Mouse (Mus musculus): ENCODE measurements at regions not wholly inside any gene's neighbourhood (a gene's known extent, or its start where the extent isn't known, plus 50 kb on each side); places are given as distances from the start of the nearest gene placed in this dataset.

GRCm38 (mm10) chr1:186458099-186458637, 247.6 kb downstream of the Tgfb2 start:
- no peaks in the 10 kb centered on the region for H3K9me3 ChIP-seq (ENCODE audit: control insufficient read depth, low read length)
- 15% methylated on average over 2 of the region's 2 CpGs for WGBS
- no peaks in the 10 kb centered on the region for H3K27me3 ChIP-seq (ENCODE audit: control insufficient read depth, insufficient read depth, low read length)
- ATAC-seq (ENCODE audit: low FRiP score, low TSS enrichment), result no peak
- no peak overlapping the region for H3K4me2 ChIP-seq (replicated peaks; ENCODE audit: low read depth)
- H3K4me1 ChIP-seq (replicated peaks; ENCODE audit: control insufficient read depth, insufficient read depth), result no peaks in the 10 kb centered on the region
- DNase-seq (ENCODE audit: low spot score), result no peak
- H3K27ac ChIP-seq (replicated peaks), result no peak overlapping the region
- H3K4me3 ChIP-seq (ENCODE audit: low read depth, low read length), result no peak overlapping the region
- no peak for TF ChIP-seq EP300 (optimal IDR thresholded peaks at IDR 0.05)
- no peak for TF ChIP-seq CTCF (IDR thresholded peaks at IDR 0.05; ENCODE audit: low read depth)
- no peak overlapping the region for H3K9ac ChIP-seq (ENCODE audit: low read length)
- no peaks in the 10 kb centered on the region for H3K36me3 ChIP-seq (ENCODE audit: control insufficient read depth, insufficient read depth, low read length)

- ATAC-seq (ENCODE audit: low FRiP score, low TSS enrichment) (no peak), DNase-seq (ENCODE audit: low spot score) (no peak)
- H3K4me3 ChIP-seq (ENCODE audit: low read depth, low read length), result no peak overlapping the region
- H3K4me2 ChIP-seq (replicated peaks; ENCODE audit: low read depth), result no peak overlapping the region
- H3K9me3 ChIP-seq (ENCODE audit: control insufficient read depth, low read length), result no peaks in the 10 kb centered on the region
- H3K4me1 ChIP-seq (replicated peaks; ENCODE audit: control insufficient read depth, insufficient read depth), result no peaks in the 10 kb centered on the region
- H3K27ac ChIP-seq (replicated peaks), result no peak overlapping the region
- no peaks in the 10 kb centered on the region for H3K36me3 ChIP-seq (ENCODE audit: control insufficient read depth, insufficient read depth, low read length)
- TF ChIP-seq CTCF (IDR thresholded peaks at IDR 0.05; ENCODE audit: low read depth), result no peak
- no peak for TF ChIP-seq EP300 (optimal IDR thresholded peaks at IDR 0.05)
- H3K27me3 ChIP-seq (ENCODE audit: control insufficient read depth, insufficient read depth, low read length), result no peaks in the 10 kb centered on the region
- WGBS, result 78% methylated on average over 8 of the region's 8 CpGs
- no peak overlapping the region for H3K9ac ChIP-seq (ENCODE audit: low read length)
These were observed 248.7 kb downstream of the Tgfb2 start for GRCm38 (mm10) chr1:186457098-186457497.

GRCm38 (mm10) chr1:186456131-186456530, 249.7 kb downstream of the Tgfb2 start:
- ATAC-seq (ENCODE audit: low FRiP score, low TSS enrichment) (no peak), DNase-seq (ENCODE audit: low spot score) (no peak)
- Histone ChIP-seq H3K27me3 (ENCODE audit: control insufficient read depth, insufficient read depth, low read length) (no peaks in the 10 kb centered on the region), H3K27ac (replicated peaks) (no peak overlapping the region), H3K4me3 (ENCODE audit: low read depth, low read length) (no peak overlapping the region), H3K36me3 (ENCODE audit: control insufficient read depth, insufficient read depth, low read length) (no peaks in the 10 kb centered on the region), H3K4me2 (replicated peaks; ENCODE audit: low read depth) (no peak overlapping the region), H3K9ac (ENCODE audit: low read length) (no peak overlapping the region), H3K9me3 (ENCODE audit: control insufficient read depth, low read length) (no peaks in the 10 kb centered on the region), H3K4me1 (replicated peaks; ENCODE audit: control insufficient read depth, insufficient read depth) (no peaks in the 10 kb centered on the region)
- TF ChIP-seq EP300 (optimal IDR thresholded peaks at IDR 0.05) (no peak), CTCF (IDR thresholded peaks at IDR 0.05; ENCODE audit: low read depth) (peak; percentile 62)
- over 99% methylated on average over 3 of the region's 3 CpGs for WGBS

- Histone ChIP-seq H3K4me1 (replicated peaks; ENCODE audit: control insufficient read depth, insufficient read depth) (no peaks in the 10 kb centered on the region), H3K27me3 (ENCODE audit: control insufficient read depth, insufficient read depth, low read length) (no peaks in the 10 kb centered on the region), H3K9me3 (ENCODE audit: control insufficient read depth, low read length) (no peaks in the 10 kb centered on the region), H3K4me3 (ENCODE audit: low read depth, low read length) (no peak overlapping the region), H3K27ac (replicated peaks) (no peak overlapping the region), H3K4me2 (replicated peaks; ENCODE audit: low read depth) (no peak overlapping the region), H3K9ac (ENCODE audit: low read length) (no peak overlapping the region), H3K36me3 (ENCODE audit: control insufficient read depth, insufficient read depth, low read length) (no peaks in the 10 kb centered on the region)
- WGBS, result 52% methylated on average over 7 of the region's 7 CpGs
- DNase-seq (ENCODE audit: low spot score) (no peak), ATAC-seq (ENCODE audit: low FRiP score, low TSS enrichment) (no peak)
- TF ChIP-seq EP300 (optimal IDR thresholded peaks at IDR 0.05) (no peak), CTCF (IDR thresholded peaks at IDR 0.05; ENCODE audit: low read depth) (no peak)
These were observed 250.6 kb downstream of the Tgfb2 start for GRCm38 (mm10) chr1:186455177-186455660.

- ATAC-seq (ENCODE audit: low FRiP score, low TSS enrichment), result no peak
These were observed 251.2 kb downstream of the Tgfb2 start for GRCm38 (mm10) chr1:186454393-186455085.

More at GRCm38 (mm10) chr1:186454393-186455085, 251.2 kb downstream of the Tgfb2 start:
- no peak overlapping the region for H3K4me3 ChIP-seq (ENCODE audit: low read depth, low read length)
- no peaks in the 10 kb centered on the region for H3K36me3 ChIP-seq (ENCODE audit: control insufficient read depth, insufficient read depth, low read length)
- no peak overlapping the region for H3K27ac ChIP-seq (replicated peaks)
- no peak for TF ChIP-seq EP300 (optimal IDR thresholded peaks at IDR 0.05)
- TF ChIP-seq CTCF (IDR thresholded peaks at IDR 0.05; ENCODE audit: low read depth), result no peak
- no peak for DNase-seq (ENCODE audit: low spot score)
- H3K9me3 ChIP-seq (ENCODE audit: control insufficient read depth, low read length), result no peaks in the 10 kb centered on the region
- no peak overlapping the region for H3K4me2 ChIP-seq (replicated peaks; ENCODE audit: low read depth)
- 44% methylated on average over 4 of the region's 4 CpGs for WGBS
- no peaks in the 10 kb centered on the region for H3K4me1 ChIP-seq (replicated peaks; ENCODE audit: control insufficient read depth, insufficient read depth)
- no peaks in the 10 kb centered on the region for H3K27me3 ChIP-seq (ENCODE audit: control insufficient read depth, insufficient read depth, low read length)
- H3K9ac ChIP-seq (ENCODE audit: low read length), result no peak overlapping the region
